27 mouse cellular contexts compared by ENCODE assay signal in the genomic region with DNA sequence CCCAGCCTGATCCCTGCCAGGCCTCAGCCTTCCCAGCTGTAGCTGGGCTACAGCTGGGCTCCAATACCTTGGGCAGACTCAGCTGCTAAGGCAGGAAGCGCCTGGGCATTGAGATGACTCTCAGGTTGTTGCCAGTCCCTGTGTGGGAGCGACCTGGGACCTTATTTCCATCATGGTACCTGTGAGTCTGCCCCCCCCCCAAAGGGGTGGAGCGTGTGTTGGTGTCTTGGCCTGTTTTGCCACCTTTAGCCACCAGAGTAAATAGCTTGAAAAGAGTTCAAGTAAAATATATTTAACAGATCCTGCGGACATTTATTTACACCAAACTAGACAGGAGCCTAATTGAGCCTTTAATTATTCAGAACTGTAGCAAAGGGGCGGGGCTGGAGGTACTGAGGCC. TPM values are rescaled to one million over a fixed set of nuclear protein-coding genes. Genes with fewer than 3 reads are reported as not detected.
DNase-seq lines count a peak whose midpoint lies in the region; ATAC-seq lines count a peak whose summit lies in the region.
"Had no signal": no experiment of that assay in that cellular context is flagged by ENCODE, and none has a peak within 500 bp of the region (broad histone marks: within the 10 kb centered on the region; RNA-seq: fewer than 3 reads in every experiment).

No protein-coding gene starts in this region.

- 95% methylated on average over 5 of the region's 5 CpGs for WGBS in hindbrain, embryonic 12.5 days
- 77% methylated on average over 5 of the region's 5 CpGs for WGBS in hindbrain, embryonic 14.5 days
- 76% methylated on average over 5 of the region's 5 CpGs for WGBS in neural tube, embryonic 13.5 days

- no peaks in the 10 kb centered on the region for H3K9me3 ChIP-seq in hindbrain, embryonic 12.5 days (replicated peaks)
- H3K9me3 ChIP-seq in hindbrain, embryonic 14.5 days (ENCODE audit: control insufficient read depth, low read length), result no peaks in the 10 kb centered on the region
- H3K9me3 ChIP-seq in neural tube, embryonic 13.5 days, result no peaks in the 10 kb centered on the region
- H3K9me3 ChIP-seq: heart, embryonic 12.5 days; kidney, embryonic 15.5 days; stomach, embryonic 15.5 days had no signal

- H3K4me2 ChIP-seq in hindbrain, embryonic 12.5 days (replicated peaks), result 0 out of 2 replicates have a peak overlapping the region, but pooled peaks have one; percentile 1
- no peak overlapping the region; the same call in 1 of the 2 replicates for H3K4me2 ChIP-seq in hindbrain, embryonic 14.5 days (replicated peaks)
- 0 out of 2 replicates have a peak overlapping the region, but pooled peaks have one; percentile 9 for H3K4me2 ChIP-seq in neural tube, embryonic 13.5 days
- H3K4me2 ChIP-seq: heart, embryonic 12.5 days; kidney, embryonic 15.5 days; stomach, embryonic 15.5 days had no signal

- ATAC-seq in cerebellum, adult (ENCODE audit: insufficient number of reproducible peaks, low FRiP score, low TSS enrichment), result no peak
- ATAC-seq in hindbrain, embryonic 12.5 days (ENCODE audit: low FRiP score), result no peak
- no peak for ATAC-seq in hindbrain, embryonic 14.5 days (ENCODE audit: low FRiP score)
- ATAC-seq in neural tube, embryonic 13.5 days (ENCODE audit: low read depth), result no peak
- ATAC-seq: forebrain, embryonic 14.5 days had no signal

- no peak overlapping the region for H3K9ac ChIP-seq in hindbrain, embryonic 12.5 days
- H3K9ac ChIP-seq in hindbrain, embryonic 14.5 days, result no peak overlapping the region; the same call in 1 of the 2 replicates
- peak overlapping the region; percentile 28; the same call in 1 of the 2 replicates for H3K9ac ChIP-seq in neural tube, embryonic 13.5 days
- H3K9ac ChIP-seq: heart, embryonic 12.5 days; kidney, embryonic 15.5 days; liver, embryonic 14.5 days; stomach, embryonic 15.5 days had no signal

- peaks cover 11% of the 10 kb centered on the region for H3K36me3 ChIP-seq in hindbrain, embryonic 12.5 days
- H3K36me3 ChIP-seq in hindbrain, embryonic 14.5 days (replicated peaks; ENCODE audit: control insufficient read depth, insufficient read depth), result peaks cover 22% of the 10 kb centered on the region
- H3K36me3 ChIP-seq in neural tube, embryonic 13.5 days, result peaks cover 18% of the 10 kb centered on the region; the same call in 1 of the 2 replicates
- H3K36me3 ChIP-seq: heart, embryonic 12.5 days; stomach, embryonic 15.5 days had no signal

- peak; percentile 63 for DNase-seq in cerebellum, adult 9-10 months
- DNase-seq in hindbrain, embryonic 14.5 days (ENCODE audit: low spot score), result no peak
- DNase-seq in neural tube, embryonic 10.5 days (ENCODE audit: extremely low spot score, low spot score), result no peak
- DNase-seq in adrenal gland, adult 18-20 months (ENCODE audit: low spot score in 2 of 2), result no peak
- DNase-seq: adrenal gland, postnatal 14 days; cerebellum, postnatal 10 days; gastrocnemius, adult 2 months; gastrocnemius, postnatal 36 days; heart, adult 18-20 months; heart, postnatal 4 days; kidney, adult 18-20 months; kidney, postnatal 25 days; liver; lung, adult 2 months; lung, postnatal 10 days; right cerebral cortex, postnatal 25 days had no signal

- H3K4me3 ChIP-seq in hindbrain, embryonic 12.5 days, result no peak overlapping the region
- no peak overlapping the region for H3K4me3 ChIP-seq in hindbrain, embryonic 14.5 days (replicated peaks; ENCODE audit: low read length)
- H3K4me3 ChIP-seq in neural tube, embryonic 13.5 days, result no peak overlapping the region
- H3K4me3 ChIP-seq: gastrocnemius, adult 2 months; heart, embryonic 12.5 days; kidney, embryonic 15.5 days; myocyte; stomach, embryonic 15.5 days had no signal

- H3K27me3 ChIP-seq in hindbrain, embryonic 12.5 days, result peaks cover 5% of the 10 kb centered on the region; the same call in 1 of the 2 replicates
- H3K27me3 ChIP-seq in hindbrain, embryonic 14.5 days (ENCODE audit: control insufficient read depth, insufficient read depth, low read length), result no peaks in the 10 kb centered on the region
- peaks cover 13% of the 10 kb centered on the region for H3K27me3 ChIP-seq in neural tube, embryonic 13.5 days
- H3K27me3 ChIP-seq: Patski had no signal

- H3K4me1 ChIP-seq in hindbrain, embryonic 12.5 days, result peaks cover 81% of the 10 kb centered on the region
- H3K4me1 ChIP-seq in hindbrain, embryonic 14.5 days (replicated peaks; ENCODE audit: control insufficient read depth, insufficient read depth, low read length), result peaks cover 75% of the 10 kb centered on the region
- peaks cover 92% of the 10 kb centered on the region for H3K4me1 ChIP-seq in neural tube, embryonic 13.5 days (replicated peaks)

- H3K27ac ChIP-seq in hindbrain, embryonic 12.5 days, result peak overlapping the region; percentile 36; the same call in 1 of the 2 replicates
- no peak overlapping the region for H3K27ac ChIP-seq in hindbrain, embryonic 14.5 days
- peak overlapping the region; percentile 65 for H3K27ac ChIP-seq in neural tube, embryonic 13.5 days (replicated peaks)
- H3K27ac ChIP-seq: kidney, embryonic 15.5 days; liver, embryonic 14.5 days; macrophage; stomach, embryonic 15.5 days had no signal

RNA-seq across cellular contexts. Expression of a gene that starts 16.4 kb away (rescaled TPM):
- polyA plus RNA-seq in hindbrain, embryonic 12.5 days (2016; fragmentation: Nextera tagmentation; extraction: Ambion mirVana), result 189 and 191 TPM in 2 replicates
- 377 and 395 TPM in 2 replicates for polyA plus RNA-seq in hindbrain, embryonic 14.5 days (2014; fragmentation: Nextera tagmentation; extraction: Ambion mirVana)
- polyA plus RNA-seq in neural tube, embryonic 13.5 days (2015; fragmentation: Nextera tagmentation; extraction: Ambion mirVana), result 298 and 324 TPM in 2 replicates
- total RNA-seq in adrenal gland, adult 18-20 months (2021), result 10 to 100 TPM; 38.0 to 38.7 TPM
